Mouse (Mus musculus): ENCODE results near the gene Tmf1.
A peak's percentile ranks its signal among the peaks of the same experiment; 100 is the strongest.

The Tmf1 gene

DNA sequence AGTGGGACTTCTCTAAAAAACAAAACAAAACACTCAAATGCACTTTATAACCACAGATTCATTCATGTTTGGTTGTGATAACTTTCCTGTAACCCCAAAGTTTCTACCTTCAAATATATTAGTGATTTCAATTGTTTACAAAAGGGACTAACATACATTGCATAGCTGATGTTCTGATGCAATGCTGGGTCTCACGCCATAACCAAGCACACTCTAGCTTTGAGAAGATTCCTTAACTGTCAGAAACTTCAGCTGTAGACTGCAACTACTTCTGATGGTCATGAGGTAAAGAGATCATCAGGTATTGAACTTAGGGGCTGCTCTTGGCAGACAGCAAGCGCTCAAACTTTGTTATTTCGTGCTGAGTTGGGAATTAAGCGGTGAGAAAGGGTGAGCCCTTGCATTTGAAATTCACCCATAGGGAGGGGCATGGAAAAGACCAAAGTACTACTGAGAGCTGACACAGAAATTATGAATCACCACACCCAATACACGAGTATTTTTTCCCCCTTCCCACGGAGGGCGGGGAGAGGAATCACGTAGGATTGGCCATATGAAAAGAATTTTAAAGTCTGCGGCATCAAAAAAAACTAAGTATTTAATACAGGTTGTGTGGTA, 25.4 kb upstream of the Tmf1 start:
- DNase-seq (ENCODE audit: low read depth, low spot score): no peak

GRCm38 (mm10) chr6:97202477-97202876, 23.6 kb upstream of the Tmf1 start:
- DNase-seq (ENCODE audit: low read depth, low spot score): no peak

GRCm38 (mm10) chr6:97200437-97200836, 21.5 kb upstream of the Tmf1 start:
- DNase-seq (ENCODE audit: low read depth, low spot score): no peak

DNA sequence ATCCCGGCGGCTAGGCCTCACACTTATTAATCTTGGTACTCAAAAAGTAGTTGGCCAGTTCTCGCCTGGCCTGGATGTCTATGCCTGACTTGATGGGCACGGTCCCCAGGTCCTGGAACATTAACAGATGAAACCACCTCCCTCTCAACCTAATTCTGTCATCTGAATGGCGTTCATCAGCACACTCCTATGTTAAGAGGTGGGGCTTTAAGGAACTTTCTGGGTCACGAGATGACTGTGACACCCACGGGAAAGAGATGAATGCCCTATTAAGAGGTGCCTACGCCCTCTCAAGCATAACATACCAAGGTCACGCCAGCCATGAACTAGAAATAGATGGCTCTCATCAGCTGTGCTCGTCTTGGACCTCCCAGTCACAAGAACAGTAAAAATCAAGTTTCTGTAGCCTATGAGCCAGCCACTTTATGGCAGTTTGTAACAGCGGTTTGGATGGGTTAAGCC, 476 bp upstream of the Tmf1 start:
- peak; percentile 63 for DNase-seq (ENCODE audit: low read depth, low spot score)

DNA sequence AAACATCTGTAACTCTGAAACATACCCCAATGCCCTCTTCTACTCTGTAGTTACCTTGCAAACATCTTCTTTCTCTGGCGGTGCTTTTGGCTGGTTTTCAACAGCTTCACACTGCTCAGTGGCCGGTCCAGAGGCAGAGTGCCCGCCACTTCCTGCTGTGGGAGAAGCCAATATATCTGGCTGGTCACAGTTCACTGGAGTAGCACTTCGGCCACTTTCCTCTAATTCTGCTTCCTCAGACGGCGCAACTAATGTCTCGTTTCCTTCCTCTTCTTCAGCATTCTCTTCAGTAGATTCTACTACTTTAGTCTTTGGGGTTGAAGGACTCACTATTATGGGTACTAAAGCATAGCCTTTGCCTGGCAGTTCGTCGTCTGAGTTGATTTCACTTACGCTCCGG, 3.2 kb downstream of the Tmf1 start:
- DNase-seq (ENCODE audit: low read depth, low spot score): no peak

- DNase-seq (ENCODE audit: low read depth, low spot score): no peak
These were observed 28.8 kb downstream of the Tmf1 start for GRCm38 (mm10) chr6:97150156-97150555.

DNA sequence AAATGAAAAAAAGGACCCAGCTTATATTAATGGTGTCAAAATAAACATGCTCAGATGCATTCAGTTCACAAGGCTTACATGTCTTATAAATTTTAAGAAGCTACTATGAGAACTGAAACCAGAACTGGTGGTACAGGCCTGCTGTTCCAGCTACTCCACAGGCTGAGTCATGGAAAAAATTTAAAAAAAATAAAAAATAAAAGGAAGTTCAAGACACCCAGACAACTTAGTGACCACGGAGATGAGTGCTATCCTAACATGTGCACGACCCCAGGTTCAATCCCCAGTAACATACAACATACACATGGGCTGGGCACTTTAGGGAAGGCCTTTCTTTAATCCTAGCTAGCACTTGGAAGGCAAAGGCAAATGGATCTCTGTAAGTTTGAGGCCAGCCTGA, 29.2 kb downstream of the Tmf1 start:
- no peak for DNase-seq (ENCODE audit: low read depth, low spot score)

- peak; percentile 83 for DNase-seq (ENCODE audit: low read depth, low spot score)
These were observed 30.3 kb downstream of the Tmf1 start, which contains the start of gene Eogt for GRCm38 (mm10) chr6:97148383-97149251. Eogt (minus strand) TSS chr6:97149182.

DNA sequence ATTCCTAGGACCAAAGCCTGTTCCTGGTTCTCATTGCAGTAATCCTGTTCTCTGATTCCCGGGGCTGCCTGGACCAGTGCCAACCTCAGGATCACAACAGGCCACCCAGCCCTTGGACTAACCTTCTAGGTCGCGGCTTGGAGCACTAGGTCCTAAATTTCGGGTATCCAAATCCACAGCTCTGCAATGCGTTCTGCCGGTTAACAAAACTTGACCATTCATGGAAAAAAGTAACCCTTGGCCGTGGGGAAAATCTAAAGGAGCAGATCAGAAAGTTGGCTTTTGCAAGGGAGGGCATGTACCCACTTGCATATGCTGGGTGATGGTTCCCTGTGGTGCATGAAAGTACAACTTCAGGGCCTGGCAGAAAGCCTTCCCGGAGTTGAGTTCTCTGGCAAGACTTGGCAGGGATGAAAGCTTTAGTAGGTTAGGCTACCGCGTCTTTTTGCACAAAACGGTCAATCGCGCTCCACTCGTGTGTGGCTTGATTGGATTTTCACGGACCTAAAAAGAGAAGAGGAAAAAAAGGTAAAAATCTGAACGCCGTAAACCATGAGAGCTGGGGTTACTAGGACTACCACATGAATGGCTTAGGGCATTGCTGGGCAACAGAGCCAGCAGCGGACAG, 31.1 kb downstream of the Tmf1 start:
- DNase-seq (ENCODE audit: low read depth, low spot score): peak; percentile 37

- no peak for DNase-seq (ENCODE audit: low read depth, low spot score)
These were observed 33.8 kb downstream of the Tmf1 start for GRCm38 (mm10) chr6:97145156-97145555.

DNA sequence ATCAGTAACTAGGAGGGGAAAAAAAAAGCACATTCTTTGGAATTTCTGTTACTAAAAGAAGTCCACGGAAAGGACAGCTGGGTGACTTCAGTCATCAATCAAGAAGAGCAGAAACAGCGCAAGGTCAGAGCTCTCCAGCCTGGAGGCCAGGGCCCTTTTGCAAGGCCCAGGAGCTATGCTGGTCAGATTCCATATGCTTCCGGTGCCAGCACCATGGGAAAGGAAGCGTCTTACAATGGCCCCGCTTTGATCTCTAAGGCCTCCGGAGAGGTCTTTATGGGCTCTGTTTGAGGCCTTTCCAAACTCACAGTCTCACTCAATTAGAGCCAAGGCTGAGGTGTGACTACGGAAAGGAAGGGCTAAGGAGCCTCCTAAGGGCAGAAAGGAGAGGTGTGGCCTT, 34.6 kb downstream of the Tmf1 start:
- DNase-seq (ENCODE audit: low read depth, low spot score): no peak

DNA sequence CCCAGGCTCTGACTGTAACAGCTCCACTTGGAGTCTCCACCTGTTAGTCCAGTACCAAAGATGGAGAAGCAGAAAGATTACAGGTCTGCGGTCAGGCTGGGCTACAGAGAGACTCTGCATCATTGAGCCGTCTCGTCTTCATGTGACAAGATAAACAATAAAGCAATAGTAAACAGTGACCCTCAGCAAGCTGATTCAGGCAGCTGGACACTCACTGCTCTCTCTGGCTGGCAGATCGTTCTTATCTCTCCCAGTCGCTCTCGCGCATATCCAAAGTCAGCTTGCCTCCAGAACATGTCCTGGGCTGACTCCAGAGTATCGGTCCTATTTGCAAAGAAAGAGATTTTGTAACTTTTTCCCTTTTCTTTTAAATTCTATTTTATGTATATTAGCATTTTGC, 36.3 kb downstream of the Tmf1 start:
- no peak for DNase-seq (ENCODE audit: low read depth, low spot score)

GRCm38 (mm10) chr6:97141811-97142210, 37.1 kb downstream of the Tmf1 start:
- DNase-seq (ENCODE audit: low read depth, low spot score): peak; percentile 37

- DNase-seq (ENCODE audit: low read depth, low spot score): no peak
These were observed 46.1 kb downstream of the Tmf1 start for GRCm38 (mm10) chr6:97132707-97133303.

DNA sequence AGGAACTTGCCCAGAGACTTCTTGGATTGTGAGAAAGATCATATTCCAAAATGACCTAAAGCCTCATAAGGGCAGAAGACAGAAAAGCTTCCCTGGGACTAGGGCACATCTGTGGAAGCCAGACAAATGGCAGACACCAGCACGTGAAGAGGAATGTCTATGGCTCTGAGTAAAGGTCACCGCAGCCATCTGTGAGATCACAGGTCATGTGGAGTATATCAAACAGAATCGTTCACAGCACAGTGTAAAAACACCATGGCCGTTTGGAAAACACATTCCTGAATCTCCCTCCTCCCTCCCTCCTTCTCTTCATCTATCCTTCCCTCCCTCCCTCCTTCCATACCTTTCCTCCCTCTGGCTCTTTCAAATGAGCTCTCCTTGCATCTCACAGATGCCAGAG, 47.1 kb downstream of the Tmf1 start:
- DNase-seq (ENCODE audit: low read depth, low spot score): no peak

DNA sequence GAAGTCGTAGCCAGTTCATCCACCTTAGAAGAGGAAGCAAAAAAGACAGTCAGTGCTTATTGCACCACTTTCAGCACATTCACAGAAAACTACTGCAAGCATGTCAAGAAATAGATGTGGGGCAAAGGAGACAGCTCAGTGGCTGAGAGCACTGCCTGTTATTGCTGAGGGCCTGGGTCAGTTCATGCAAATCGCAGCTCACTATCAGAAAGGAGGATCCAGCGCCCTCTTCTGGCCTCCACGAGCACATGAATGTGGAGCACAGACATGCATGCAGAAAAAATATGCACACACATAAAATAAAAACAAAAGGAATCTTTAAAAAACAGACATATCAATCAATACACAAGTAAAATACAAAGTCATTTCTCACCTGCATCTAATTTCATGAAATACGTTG, 47.9 kb downstream of the Tmf1 start:
- peak; percentile 68 for DNase-seq (ENCODE audit: low read depth, low spot score)

- DNase-seq (ENCODE audit: low read depth, low spot score): no peak
These were observed 54.4 kb downstream of the Tmf1 start for GRCm38 (mm10) chr6:97124336-97125010.

GRCm38 (mm10) chr6:97120922-97121321, 58.0 kb downstream of the Tmf1 start:
- no peak for DNase-seq (ENCODE audit: low read depth, low spot score)

DNA sequence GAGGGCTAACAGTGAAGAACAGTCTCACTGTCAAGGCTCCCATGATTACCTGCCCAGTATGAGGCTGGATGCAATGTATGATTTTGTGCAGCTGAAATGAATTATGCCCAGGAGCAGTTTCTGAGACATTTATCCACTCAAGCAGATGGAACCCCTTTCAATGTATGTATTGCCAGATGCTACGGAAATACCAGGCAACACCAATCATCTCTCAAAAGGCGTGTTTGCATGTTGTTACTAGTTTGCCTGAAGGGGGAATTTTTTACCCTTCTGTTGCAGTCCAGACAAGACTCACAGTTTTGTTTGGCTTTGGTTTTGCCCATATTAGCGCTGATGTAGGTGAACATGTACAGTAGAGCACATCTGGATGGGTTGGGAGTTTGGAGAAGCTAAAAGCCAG, 60.6 kb downstream of the Tmf1 start:
- DNase-seq (ENCODE audit: low read depth, low spot score): no peak

DNA sequence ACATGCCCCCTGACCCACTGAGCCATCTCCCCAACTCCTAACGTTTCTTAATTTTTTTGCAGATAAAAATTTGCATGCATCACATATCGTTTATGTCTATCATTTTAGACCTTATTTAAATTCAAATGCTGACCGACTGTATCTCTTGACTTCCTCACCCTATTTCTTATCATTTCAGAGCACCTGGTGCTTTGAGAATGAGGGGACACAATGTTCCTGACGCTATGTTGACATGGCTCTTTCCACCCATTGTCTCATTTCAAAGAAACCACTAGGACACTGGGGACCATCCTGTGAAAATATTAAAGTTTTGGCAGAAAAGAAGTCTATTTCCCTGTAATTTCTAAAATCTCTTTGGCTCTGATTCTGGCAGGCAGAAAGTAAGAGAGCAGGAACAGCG, 62.0 kb downstream of the Tmf1 start:
- no peak for DNase-seq (ENCODE audit: low read depth, low spot score)

DNA sequence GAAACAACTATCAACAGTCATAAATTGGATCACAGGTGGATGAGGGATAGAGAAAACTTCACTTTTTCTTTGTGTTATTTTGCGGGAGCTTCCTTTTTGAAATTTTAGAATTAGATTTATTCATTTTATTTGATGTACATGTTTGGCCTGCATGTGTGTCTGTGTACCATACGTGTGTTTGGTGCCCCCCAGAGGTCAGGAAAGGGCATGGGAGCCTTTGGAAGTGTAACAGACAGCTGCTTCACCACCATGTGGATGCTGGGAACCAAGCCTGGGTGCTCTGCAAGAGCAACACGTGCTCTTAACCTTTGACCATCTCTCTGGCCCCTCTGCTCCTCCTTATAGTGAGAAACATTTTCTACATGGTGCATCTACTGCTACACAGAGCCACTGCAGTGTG, 64.1 kb downstream of the Tmf1 start:
- peak; percentile 62 for DNase-seq (ENCODE audit: low read depth, low spot score)

GRCm38 (mm10) chr6:97112177-97112576, 66.7 kb downstream of the Tmf1 start:
- DNase-seq (ENCODE audit: low read depth, low spot score): no peak

Data from ES-CJ7 (cell line).